Mouse (Mus musculus) adrenal gland, postnatal 36 days (tissue): ENCODE results near the gene Cdk17. TPM values are rescaled to one million over a fixed set of nuclear protein-coding genes. Genes with fewer than 3 reads are reported as not detected.

Experiments used
- DNase-seq, 2 experiments: peaks; one replicate each; pipeline ENCODE4 v3.0.0; 2021; ENCODE audit warnings: mixed read lengths in 1 of 2
- total RNA-seq, 2 experiments: library from RNA; stranded (reverse); gene quantifications; 2 replicates each; pipeline ENCODE4 v1.2.3; 2021

Cdk17 gene
- total RNA-seq, 2 experiments from 2014 or later, result 24.1 to 25.7 TPM

GRCm38 (mm10) chr10:93171182-93171855 lies 10.6 kb downstream of the Cdk17 start:
- no peak for DNase-seq

DNA sequence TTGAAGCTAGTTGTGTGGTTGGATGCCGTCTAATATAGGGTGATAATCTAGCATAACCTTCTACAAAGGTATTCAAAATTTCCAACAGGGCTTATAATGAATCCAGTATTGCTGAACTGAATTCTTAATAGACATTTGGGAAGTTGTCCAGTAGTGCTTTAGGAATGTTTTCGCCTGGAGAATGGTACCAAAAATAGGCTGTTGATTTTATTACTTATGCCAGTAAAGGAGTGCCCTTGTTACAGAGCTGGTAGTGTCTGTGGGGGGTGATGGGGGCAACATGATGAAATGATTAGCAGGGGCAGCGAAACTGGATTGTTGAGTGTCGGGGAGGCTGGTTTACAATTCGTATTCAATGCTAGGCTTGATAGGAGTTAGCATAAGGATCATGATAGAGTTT lies 16.8 kb downstream of the Cdk17 start:
- no peak for DNase-seq

- DNase-seq, result no peak
These were observed 17.2 kb downstream of the Cdk17 start for GRCm38 (mm10) chr10:93177874-93178273.

DNA sequence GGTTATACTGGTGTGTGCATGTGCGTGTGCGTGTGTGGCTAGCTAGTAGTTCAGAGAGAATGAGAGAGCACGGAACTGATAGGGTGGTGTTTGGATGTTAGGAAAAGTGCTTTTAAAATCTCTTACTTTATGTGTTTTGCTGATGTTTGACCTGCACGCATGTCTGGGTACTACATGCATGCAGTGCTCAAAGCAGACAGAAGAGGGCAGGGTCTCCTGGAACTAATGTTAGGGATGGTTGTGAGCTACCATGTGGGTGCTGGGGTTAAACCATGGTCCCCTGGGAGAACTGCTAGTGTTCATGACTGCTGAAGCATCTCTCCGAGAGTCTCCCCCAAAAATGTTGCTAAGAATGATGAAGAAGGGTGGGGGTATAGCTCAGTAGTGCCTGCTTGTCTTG lies 18.0 kb downstream of the Cdk17 start:
- no peak for DNase-seq

- no peak for DNase-seq
These were observed 19.2 kb downstream of the Cdk17 start for GRCm38 (mm10) chr10:93179669-93180460.

GRCm38 (mm10) chr10:93184351-93184976 lies 23.8 kb downstream of the Cdk17 start:
- no peak for DNase-seq

- DNase-seq, result no peak
These were observed 27.8 kb downstream of the Cdk17 start for GRCm38 (mm10) chr10:93188440-93188999.

- DNase-seq, result no peak
These were observed 30.0 kb downstream of the Cdk17 start for GRCm38 (mm10) chr10:93190475-93191262.

DNA sequence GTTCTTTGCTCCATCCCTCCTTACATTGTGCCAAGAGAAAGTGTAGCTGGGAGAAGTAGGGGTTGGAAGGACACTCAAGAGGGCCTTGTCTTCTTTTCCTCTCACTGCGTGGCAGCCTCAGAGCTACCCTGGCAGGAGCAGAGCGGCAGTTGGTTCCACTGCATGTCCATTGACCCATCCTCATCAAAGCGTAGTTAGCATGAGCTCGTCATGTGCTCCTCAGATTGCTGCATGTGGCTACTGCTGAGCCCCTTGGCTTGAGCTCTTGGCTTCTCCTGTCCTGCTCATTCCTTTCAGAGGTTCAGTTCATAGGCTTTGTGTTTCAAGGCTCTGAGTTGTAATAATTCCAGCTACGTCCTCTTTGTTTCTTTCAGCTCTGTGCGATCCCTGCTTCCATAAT lies 36.4 kb downstream of the Cdk17 start:
- DNase-seq, result no peak

GRCm38 (mm10) chr10:93198958-93199357 lies 38.3 kb downstream of the Cdk17 start:
- DNase-seq, result no peak

- no peak for DNase-seq
These were observed 41.3 kb downstream of the Cdk17 start for GRCm38 (mm10) chr10:93201846-93202458.

GRCm38 (mm10) chr10:93205287-93205956 lies 44.7 kb downstream of the Cdk17 start:
- DNase-seq, result no peak

DNA sequence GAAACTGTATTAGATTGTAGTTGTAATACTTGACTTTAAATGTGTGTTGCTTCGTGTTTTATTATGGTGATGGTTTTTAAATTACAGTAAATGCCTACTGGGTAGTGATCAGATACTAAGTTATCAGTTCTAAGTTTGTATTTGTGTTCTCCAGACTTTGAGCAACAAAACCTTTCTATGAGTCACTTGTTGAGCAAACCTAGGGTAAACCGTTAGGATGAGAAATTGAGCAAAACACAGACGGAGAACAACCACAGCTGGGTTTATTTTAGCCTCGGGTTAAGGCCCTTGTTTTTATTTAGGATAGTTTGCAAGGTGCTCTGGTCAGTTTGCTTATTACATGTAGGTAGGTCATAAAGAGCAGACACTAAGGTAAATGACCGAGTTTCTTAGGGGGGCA lies 46.5 kb downstream of the Cdk17 start:
- no peak for DNase-seq

GRCm38 (mm10) chr10:93212699-93213098 lies 52.0 kb downstream of the Cdk17 start:
- no peak for DNase-seq

- no peak for DNase-seq
These were observed 52.7 kb downstream of the Cdk17 start for GRCm38 (mm10) chr10:93213339-93213738.

- no peak for DNase-seq
These were observed 53.6 kb downstream of the Cdk17 start for GRCm38 (mm10) chr10:93214251-93214650.

GRCm38 (mm10) chr10:93215051-93215763 lies 54.5 kb downstream of the Cdk17 start:
- DNase-seq, result no peak

DNA sequence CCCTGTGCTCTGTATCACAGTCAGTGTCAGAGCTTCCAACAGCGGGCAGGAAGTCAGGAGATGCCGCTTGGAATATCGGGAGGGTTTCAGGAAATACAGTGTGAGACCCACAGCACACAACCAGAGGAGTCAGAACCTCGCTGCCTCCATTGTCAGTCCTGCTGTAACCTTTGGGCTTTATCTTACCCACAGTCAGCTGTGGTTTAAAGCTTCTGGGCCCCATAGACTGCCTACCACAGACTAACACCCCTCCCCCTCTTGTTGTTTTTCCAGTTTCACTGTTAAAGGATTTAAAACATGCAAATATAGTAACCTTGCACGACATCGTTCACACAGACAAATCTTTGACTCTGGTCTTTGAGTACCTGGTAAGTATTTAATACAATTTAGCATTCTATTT lies 65.1 kb downstream of the Cdk17 start:
- DNase-seq, result no peak

DNA sequence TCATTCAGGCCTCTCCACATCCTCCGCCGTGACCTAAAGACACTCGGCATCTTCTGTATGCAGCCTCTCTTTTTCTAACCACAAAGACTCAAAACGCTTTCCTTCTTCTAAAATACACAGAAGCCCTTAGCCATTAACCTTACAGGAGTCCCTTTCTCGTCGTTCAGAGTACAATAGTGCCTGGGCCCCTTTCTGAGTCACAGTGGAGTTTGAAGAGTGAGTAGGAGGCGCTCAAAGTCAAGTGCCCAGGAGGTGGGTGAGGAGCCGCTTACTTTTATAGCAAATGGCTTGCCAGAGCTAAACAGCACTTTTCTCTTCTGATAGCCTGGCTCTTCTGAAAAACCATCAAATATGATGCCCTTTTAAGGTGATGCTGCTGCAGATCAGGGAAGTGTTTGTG lies 67.2 kb downstream of the Cdk17 start:
- DNase-seq, result no peak

- no peak for DNase-seq
These were observed 67.8 kb downstream of the Cdk17 start for GRCm38 (mm10) chr10:93228401-93229007.
